Mouse (Mus musculus) intestine, embryonic 15.5 days (tissue): ENCODE results near the gene Ralgapa2. TPM values are rescaled to one million over a fixed set of nuclear protein-coding genes. Genes with fewer than 3 reads are reported as not detected.

Experiments
- ATAC-seq: fragments of 200-750 bp; cut with Nextera tagmentation; 2 replicates; pipeline ENCODE4 v1.8.0; 2017; ENCODE audit warnings: moderate TSS enrichment, moderate library complexity
- H3K27ac ChIP-seq: fragments of 300-500 bp; sonication (generic); 2 replicates; pipeline ENCODE4 v1.5.1; 2015; ENCODE audit warnings: mild to moderate bottlenecking, inconsistent platforms
- H3K27me3 ChIP-seq: fragments of 300-500 bp; sonication (generic); replicated peaks from 2 replicates; pipeline ENCODE4 v1.6.1; 2015; ENCODE audit warnings: inconsistent platforms
- H3K36me3 ChIP-seq: fragments of 300-500 bp; sonication (generic); 2 replicates; pipeline ENCODE4 v1.6.1; 2015; ENCODE audit warnings: inconsistent platforms
- H3K4me1 ChIP-seq: fragments of 300-500 bp; sonication (generic); replicated peaks from 2 replicates; pipeline ENCODE4 v1.6.1; 2015; ENCODE audit warnings: inconsistent platforms
- H3K4me2 ChIP-seq: fragments of 300-500 bp; sonication (generic); replicated peaks from 2 replicates; pipeline ENCODE4 v1.6.1; 2015; ENCODE audit warnings: mild to moderate bottlenecking, inconsistent platforms
- H3K4me3 ChIP-seq: fragments of 300-500 bp; sonication (generic); replicated peaks from 2 replicates; pipeline ENCODE4 v1.5.1; 2015; ENCODE audit warnings: inconsistent platforms
- H3K9ac ChIP-seq: fragments of 300-500 bp; sonication (generic); 2 replicates; pipeline ENCODE4 v1.6.1; 2015; ENCODE audit warnings: inconsistent platforms
- H3K9me3 ChIP-seq: fragments of 300-500 bp; sonication (generic); 2 replicates; pipeline ENCODE4 v1.6.1; 2016; ENCODE audit warnings: inconsistent platforms
- WGBS: fragments of 180-500 bp; shearing (Covaris S2); methylation state at CpG from one replicate; pipeline ENCODE4 v1.1.7; 2015; 5-methylcytosine and 5-hydroxymethylcytosine counted together
- polyA plus RNA-seq: library from polyadenylated mRNA; unstranded; fragments of >200 nt; fragmentation: Nextera tagmentation; extraction: Ambion mirVana; gene quantifications from 2 replicates; pipeline ENCODE4 v1.2.1, GENCODE M21; 2015

Gene Ralgapa2
- polyA plus RNA-seq, 1 experiment from 2014 or later, result 8.5 TPM

- WGBS, result 72% methylated on average over 3 of the region's 3 CpGs
- no peak overlapping the region for H3K9ac ChIP-seq
- H3K9me3 ChIP-seq, result no peaks in the 10 kb centered on the region
- H3K36me3 ChIP-seq, result no peaks in the 10 kb centered on the region
- H3K4me3 ChIP-seq, result no peak overlapping the region
- no peak overlapping the region for H3K27ac ChIP-seq
- H3K4me2 ChIP-seq, result no peak overlapping the region
- no peaks in the 10 kb centered on the region for H3K27me3 ChIP-seq
- no peaks in the 10 kb centered on the region for H3K4me1 ChIP-seq
- no peak for ATAC-seq
These were observed 255.7 kb downstream of the Ralgapa2 start for GRCm38 (mm10) chr2:146256321-146256875.

- H3K4me1 ChIP-seq, result no peaks in the 10 kb centered on the region
- no peak overlapping the region for H3K4me2 ChIP-seq
- H3K9me3 ChIP-seq, result no peaks in the 10 kb centered on the region
- H3K36me3 ChIP-seq, result no peaks in the 10 kb centered on the region
- H3K4me3 ChIP-seq, result no peak overlapping the region
- no peak overlapping the region for H3K9ac ChIP-seq
- ATAC-seq, result no peak
- H3K27ac ChIP-seq, result no peak overlapping the region
- H3K27me3 ChIP-seq, result no peaks in the 10 kb centered on the region
These were observed 256.5 kb downstream of the Ralgapa2 start for GRCm38 (mm10) chr2:146255636-146256035.

- H3K4me3 ChIP-seq, result no peak overlapping the region
- no peaks in the 10 kb centered on the region for H3K9me3 ChIP-seq
- ATAC-seq, result no peak
- no peak overlapping the region for H3K4me2 ChIP-seq
- H3K27me3 ChIP-seq, result no peaks in the 10 kb centered on the region
- WGBS, result 86% methylated on average over 1 of the region's 1 CpGs
- H3K9ac ChIP-seq, result no peak overlapping the region
- H3K36me3 ChIP-seq, result no peaks in the 10 kb centered on the region
- H3K27ac ChIP-seq, result no peak overlapping the region
- H3K4me1 ChIP-seq, result no peaks in the 10 kb centered on the region
These were observed 257.8 kb downstream of the Ralgapa2 start for GRCm38 (mm10) chr2:146254387-146254786.

GRCm38 (mm10) chr2:146250236-146250904, 261.8 kb downstream of the Ralgapa2 start:
- H3K27me3 ChIP-seq, result no peaks in the 10 kb centered on the region
- no peak overlapping the region for H3K27ac ChIP-seq
- H3K4me2 ChIP-seq, result no peak overlapping the region
- no peaks in the 10 kb centered on the region for H3K9me3 ChIP-seq
- 83% methylated on average over 6 of the region's 6 CpGs for WGBS
- H3K4me1 ChIP-seq, result no peaks in the 10 kb centered on the region
- ATAC-seq, result no peak
- no peak overlapping the region for H3K4me3 ChIP-seq
- H3K9ac ChIP-seq, result no peak overlapping the region
- no peaks in the 10 kb centered on the region for H3K36me3 ChIP-seq

- no peaks in the 10 kb centered on the region for H3K4me1 ChIP-seq
- no peak overlapping the region for H3K9ac ChIP-seq
- 74% methylated on average over 7 of the region's 7 CpGs for WGBS
These were observed 263.1 kb downstream of the Ralgapa2 start for GRCm38 (mm10) chr2:146249033-146249432.

GRCm38 (mm10) chr2:146247576-146247975, 264.6 kb downstream of the Ralgapa2 start:
- no peaks in the 10 kb centered on the region for H3K36me3 ChIP-seq
- WGBS, result 39% methylated on average over 6 of the region's 6 CpGs
- no peak overlapping the region for H3K9ac ChIP-seq
- H3K9me3 ChIP-seq, result no peaks in the 10 kb centered on the region
- H3K4me2 ChIP-seq, result no peak overlapping the region
- H3K27ac ChIP-seq, result no peak overlapping the region
- no peak overlapping the region for H3K4me3 ChIP-seq
- H3K4me1 ChIP-seq, result no peaks in the 10 kb centered on the region
- peak; percentile 43 for ATAC-seq
- no peaks in the 10 kb centered on the region for H3K27me3 ChIP-seq

More at GRCm38 (mm10) chr2:146249033-146249432, 263.1 kb downstream of the Ralgapa2 start:
- Histone ChIP-seq H3K27ac (no peak overlapping the region), H3K9me3 (no peaks in the 10 kb centered on the region), H3K27me3 (no peaks in the 10 kb centered on the region), H3K36me3 (no peaks in the 10 kb centered on the region), H3K4me2 (no peak overlapping the region), H3K4me3 (no peak overlapping the region)
- peak; percentile 26 for ATAC-seq

GRCm38 (mm10) chr2:146246409-146247075, 265.6 kb downstream of the Ralgapa2 start:
- Histone ChIP-seq H3K36me3 (no peaks in the 10 kb centered on the region), H3K4me1 (no peaks in the 10 kb centered on the region), H3K27me3 (no peaks in the 10 kb centered on the region), H3K9me3 (no peaks in the 10 kb centered on the region), H3K4me2 (no peak overlapping the region), H3K27ac (no peak overlapping the region), H3K4me3 (no peak overlapping the region), H3K9ac (no peak overlapping the region)
- no peak for ATAC-seq
- WGBS, result 65% methylated on average over 4 of the region's 4 CpGs

GRCm38 (mm10) chr2:146245401-146245800, 266.7 kb downstream of the Ralgapa2 start:
- no peaks in the 10 kb centered on the region for H3K9me3 ChIP-seq
- H3K27me3 ChIP-seq, result no peaks in the 10 kb centered on the region
- no peaks in the 10 kb centered on the region for H3K4me1 ChIP-seq
- no peak overlapping the region for H3K4me2 ChIP-seq
- ATAC-seq, result no peak
- H3K9ac ChIP-seq, result no peak overlapping the region
- H3K36me3 ChIP-seq, result no peaks in the 10 kb centered on the region
- 63% methylated on average over 7 of the region's 7 CpGs for WGBS
- no peak overlapping the region for H3K27ac ChIP-seq
- H3K4me3 ChIP-seq, result no peak overlapping the region

GRCm38 (mm10) chr2:146244049-146244448, 268.1 kb downstream of the Ralgapa2 start:
- Histone ChIP-seq H3K36me3 (no peaks in the 10 kb centered on the region), H3K4me3 (no peak overlapping the region), H3K27ac (no peak overlapping the region), H3K27me3 (no peaks in the 10 kb centered on the region), H3K9me3 (no peaks in the 10 kb centered on the region), H3K9ac (no peak overlapping the region), H3K4me1 (no peaks in the 10 kb centered on the region), H3K4me2 (no peak overlapping the region)
- no peak for ATAC-seq
- 95% methylated on average over 2 of the region's 2 CpGs for WGBS

- Histone ChIP-seq H3K4me1 (no peaks in the 10 kb centered on the region), H3K4me3 (no peak overlapping the region), H3K27ac (no peak overlapping the region), H3K36me3 (no peaks in the 10 kb centered on the region), H3K9me3 (no peaks in the 10 kb centered on the region), H3K4me2 (no peak overlapping the region), H3K27me3 (no peaks in the 10 kb centered on the region), H3K9ac (no peak overlapping the region)
- no peak for ATAC-seq
- 92% methylated on average over 4 of the region's 4 CpGs for whole genome bisulfite sequencing
These were observed 272.9 kb downstream of the Ralgapa2 start for GRCm38 (mm10) chr2:146239196-146239747.

- H3K27ac ChIP-seq, result no peak overlapping the region
- H3K4me1 ChIP-seq, result no peaks in the 10 kb centered on the region
- H3K4me3 ChIP-seq, result no peak overlapping the region
- no peak for ATAC-seq
- no peak overlapping the region for H3K4me2 ChIP-seq
- no peak overlapping the region for H3K9ac ChIP-seq
- H3K36me3 ChIP-seq, result no peaks in the 10 kb centered on the region
- no peaks in the 10 kb centered on the region for H3K9me3 ChIP-seq
- peaks cover 21% of the 10 kb centered on the region for H3K27me3 ChIP-seq
- WGBS, result 90% methylated on average over 2 of the region's 2 CpGs
These were observed 280.7 kb downstream of the Ralgapa2 start for GRCm38 (mm10) chr2:146231485-146231884.

- peaks cover 1% of the 10 kb centered on the region for H3K4me1 ChIP-seq
- no peaks in the 10 kb centered on the region for H3K36me3 ChIP-seq
- H3K4me3 ChIP-seq, result no peak overlapping the region
- no peak overlapping the region for H3K9ac ChIP-seq
- 69% methylated on average over 2 of the region's 2 CpGs for WGBS
- H3K27me3 ChIP-seq, result peaks cover 46% of the 10 kb centered on the region
- H3K4me2 ChIP-seq, result no peak overlapping the region
- H3K27ac ChIP-seq, result no peak overlapping the region
- H3K9me3 ChIP-seq, result no peaks in the 10 kb centered on the region
- no peak for ATAC-seq
These were observed 283.7 kb downstream of the Ralgapa2 start for GRCm38 (mm10) chr2:146228435-146228834.
